Mouse (Mus musculus): Measurements from ENCODE around the gene Smim6.

- TF ChIP-seq CTCF (IDR thresholded peaks at IDR 0.05; ENCODE audit: low read depth) = no peak
- no peak for TF ChIP-seq EP300 (IDR thresholded peaks at IDR 0.05; ENCODE audit: low read depth)
These were observed 23.8 kb upstream of the Smim6 start for GRCm38 (mm10) chr11:115888020-115888419.

Measured in liver, postnatal 0 days (tissue).